Mouse (Mus musculus): ENCODE data around the gene Sytl2. TPM values are rescaled to one million over a fixed set of nuclear protein-coding genes. Genes with fewer than 3 reads are reported as not detected.

Sytl2 gene
- polyA plus RNA-seq, 1 experiment from 2014 or later = 2.7 TPM

- H3K36me3 ChIP-seq = no peaks in the 10 kb centered on the region
- H3K4me3 ChIP-seq = no peak overlapping the region
- DNase-seq (ENCODE audit: low spot score) = no peak
- WGBS = 91% methylated on average over 1 of the region's 1 CpGs
- no peaks in the 10 kb centered on the region for H3K27me3 ChIP-seq (ENCODE audit: insufficient read depth, poor library complexity, severe bottlenecking)
- H3K4me1 ChIP-seq (replicated peaks) = 0 out of 2 replicates have a peak, but pooled peaks cover 4% of the 10 kb centered on the region
- H3K27ac ChIP-seq = no peak overlapping the region
- H3K9me3 ChIP-seq = no peaks in the 10 kb centered on the region
Observed at GRCm38 (mm10) chr7:90319446-90319845, 17.4 kb downstream of the Sytl2 start.

- Histone ChIP-seq H3K36me3 (no peaks in the 10 kb centered on the region), H3K4me1 (replicated peaks) (0 out of 2 replicates have a peak, but pooled peaks cover 4% of the 10 kb centered on the region), H3K9me3 (no peaks in the 10 kb centered on the region), H3K4me3 (no peak overlapping the region), H3K27me3 (ENCODE audit: insufficient read depth, poor library complexity, severe bottlenecking) (no peaks in the 10 kb centered on the region), H3K27ac (no peak overlapping the region)
- WGBS = 53% methylated on average over 5 of the region's 5 CpGs
- DNase-seq (ENCODE audit: low spot score) = no peak
Observed at GRCm38 (mm10) chr7:90320124-90320523, 18.1 kb downstream of the Sytl2 start.

GRCm38 (mm10) chr7:90325166-90325565 lies 23.1 kb downstream of the Sytl2 start:
- Histone ChIP-seq H3K4me3 (no peak overlapping the region), H3K36me3 (no peaks in the 10 kb centered on the region), H3K4me1 (replicated peaks) (0 out of 2 replicates have a peak, but pooled peaks cover under 1% of the 10 kb centered on the region), H3K9me3 (no peaks in the 10 kb centered on the region), H3K27me3 (ENCODE audit: insufficient read depth, poor library complexity, severe bottlenecking) (no peaks in the 10 kb centered on the region), H3K27ac (no peak overlapping the region)
- no peak for DNase-seq (ENCODE audit: low spot score)
- WGBS = 95% methylated on average over 4 of the region's 4 CpGs

GRCm38 (mm10) chr7:90330200-90330599 lies 28.1 kb downstream of the Sytl2 start:
- no peaks in the 10 kb centered on the region for H3K27me3 ChIP-seq (ENCODE audit: insufficient read depth, poor library complexity, severe bottlenecking)
- WGBS = 82% methylated on average over 1 of the region's 1 CpGs

GRCm38 (mm10) chr7:90332483-90333065 lies 30.5 kb downstream of the Sytl2 start:
- Histone ChIP-seq H3K9me3 (no peaks in the 10 kb centered on the region), H3K27ac (no peak overlapping the region), H3K27me3 (ENCODE audit: insufficient read depth, poor library complexity, severe bottlenecking) (no peaks in the 10 kb centered on the region), H3K36me3 (no peaks in the 10 kb centered on the region), H3K4me1 (replicated peaks) (peaks cover 9% of the 10 kb centered on the region), H3K4me3 (no peak overlapping the region)
- WGBS = 94% methylated on average over 3 of the region's 3 CpGs
- DNase-seq (ENCODE audit: low spot score) = no peak

More at GRCm38 (mm10) chr7:90330200-90330599, 28.1 kb downstream of the Sytl2 start:
- no peak for DNase-seq (ENCODE audit: low spot score)
- H3K9me3 ChIP-seq = no peaks in the 10 kb centered on the region
- H3K27ac ChIP-seq = no peak overlapping the region
- no peaks in the 10 kb centered on the region for H3K4me1 ChIP-seq (replicated peaks)
- H3K4me3 ChIP-seq = no peak overlapping the region
- no peaks in the 10 kb centered on the region for H3K36me3 ChIP-seq

- WGBS = 90% methylated on average over 6 of the region's 6 CpGs
- Histone ChIP-seq H3K9me3 (no peaks in the 10 kb centered on the region), H3K27ac (no peak overlapping the region), H3K36me3 (no peaks in the 10 kb centered on the region), H3K27me3 (ENCODE audit: insufficient read depth, poor library complexity, severe bottlenecking) (no peaks in the 10 kb centered on the region), H3K4me1 (replicated peaks) (peaks cover 9% of the 10 kb centered on the region), H3K4me3 (no peak overlapping the region)
- DNase-seq (ENCODE audit: low spot score) = no peak
Observed at GRCm38 (mm10) chr7:90334362-90334761, 32.3 kb downstream of the Sytl2 start.

GRCm38 (mm10) chr7:90334831-90335230 lies 32.8 kb downstream of the Sytl2 start:
- Histone ChIP-seq H3K27me3 (ENCODE audit: insufficient read depth, poor library complexity, severe bottlenecking) (no peaks in the 10 kb centered on the region), H3K4me3 (no peak overlapping the region), H3K4me1 (replicated peaks) (peaks cover 9% of the 10 kb centered on the region), H3K27ac (no peak overlapping the region), H3K36me3 (no peaks in the 10 kb centered on the region), H3K9me3 (no peaks in the 10 kb centered on the region)
- WGBS = 84% methylated on average over 3 of the region's 3 CpGs
- no peak for DNase-seq (ENCODE audit: low spot score)

GRCm38 (mm10) chr7:90335755-90336194 lies 33.7 kb downstream of the Sytl2 start:
- H3K36me3 ChIP-seq = no peaks in the 10 kb centered on the region
- H3K27me3 ChIP-seq (ENCODE audit: insufficient read depth, poor library complexity, severe bottlenecking) = no peaks in the 10 kb centered on the region
- peaks cover 9% of the 10 kb centered on the region for H3K4me1 ChIP-seq (replicated peaks)
- no peak overlapping the region for H3K27ac ChIP-seq
- H3K4me3 ChIP-seq = no peak overlapping the region
- WGBS = 43% methylated on average over 3 of the region's 3 CpGs
- H3K9me3 ChIP-seq = no peaks in the 10 kb centered on the region
- no peak for DNase-seq (ENCODE audit: low spot score)

- Histone ChIP-seq H3K36me3 (no peaks in the 10 kb centered on the region), H3K27me3 (ENCODE audit: insufficient read depth, poor library complexity, severe bottlenecking) (no peaks in the 10 kb centered on the region), H3K9me3 (no peaks in the 10 kb centered on the region), H3K27ac (peak overlapping the region; percentile 45; the same call in 1 of the 2 replicates), H3K4me1 (replicated peaks) (peaks cover 8% of the 10 kb centered on the region), H3K4me3 (no peak overlapping the region)
- 52% methylated on average over 12 of the region's 12 CpGs for WGBS
- no peak for DNase-seq (ENCODE audit: low spot score)
Observed at GRCm38 (mm10) chr7:90341212-90341957, 39.3 kb downstream of the Sytl2 start.

GRCm38 (mm10) chr7:90344903-90345302 lies 42.9 kb downstream of the Sytl2 start:
- Histone ChIP-seq H3K9me3 (no peaks in the 10 kb centered on the region), H3K4me1 (replicated peaks) (peaks cover 8% of the 10 kb centered on the region), H3K4me3 (no peak overlapping the region), H3K27me3 (ENCODE audit: insufficient read depth, poor library complexity, severe bottlenecking) (no peaks in the 10 kb centered on the region), H3K27ac (no peak overlapping the region), H3K36me3 (no peaks in the 10 kb centered on the region)
- 79% methylated on average over 3 of the region's 3 CpGs for WGBS
- no peak for DNase-seq (ENCODE audit: low spot score)

GRCm38 (mm10) chr7:90347779-90348437 lies 45.9 kb downstream of the Sytl2 start:
- DNase-seq (ENCODE audit: low spot score) = no peak
- WGBS = 87% methylated on average over 5 of the region's 5 CpGs
- no peaks in the 10 kb centered on the region for H3K36me3 ChIP-seq

GRCm38 (mm10) chr7:90349014-90349413 lies 47.0 kb downstream of the Sytl2 start:
- no peaks in the 10 kb centered on the region for H3K4me1 ChIP-seq (replicated peaks)
- no peaks in the 10 kb centered on the region for H3K36me3 ChIP-seq
- H3K27ac ChIP-seq = no peak overlapping the region
- no peak for DNase-seq (ENCODE audit: low spot score)
- WGBS = 82% methylated on average over 5 of the region's 5 CpGs
- no peaks in the 10 kb centered on the region for H3K27me3 ChIP-seq (ENCODE audit: insufficient read depth, poor library complexity, severe bottlenecking)
- no peak overlapping the region for H3K4me3 ChIP-seq
- H3K9me3 ChIP-seq = no peaks in the 10 kb centered on the region

More at GRCm38 (mm10) chr7:90347779-90348437, 45.9 kb downstream of the Sytl2 start:
- H3K27me3 ChIP-seq (ENCODE audit: insufficient read depth, poor library complexity, severe bottlenecking) = no peaks in the 10 kb centered on the region
- no peak overlapping the region for H3K27ac ChIP-seq
- no peak overlapping the region for H3K4me3 ChIP-seq
- H3K4me1 ChIP-seq (replicated peaks) = no peaks in the 10 kb centered on the region
- no peaks in the 10 kb centered on the region for H3K9me3 ChIP-seq

- no peaks in the 10 kb centered on the region for H3K36me3 ChIP-seq
- no peak overlapping the region for H3K27ac ChIP-seq
- 85% methylated on average over 3 of the region's 3 CpGs for WGBS
- no peak for DNase-seq (ENCODE audit: low spot score)
- no peak overlapping the region for H3K4me3 ChIP-seq
- no peaks in the 10 kb centered on the region for H3K9me3 ChIP-seq
- no peaks in the 10 kb centered on the region for H3K27me3 ChIP-seq (ENCODE audit: insufficient read depth, poor library complexity, severe bottlenecking)
- H3K4me1 ChIP-seq (replicated peaks) = no peaks in the 10 kb centered on the region
Observed at GRCm38 (mm10) chr7:90352183-90352582, 50.1 kb downstream of the Sytl2 start.

Measured in hindbrain, embryonic 10.5 days (tissue).